Mouse (Mus musculus) MEL (cell line): ENCODE measurements around the gene Cdkl3. TPM values are rescaled to one million over a fixed set of nuclear protein-coding genes. Genes with fewer than 3 reads are reported as not detected.

Source experiments
- DNase-seq: peaks from one replicate; pipeline ENCODE4 v3.0.0; 2011; ENCODE audit warnings: low read depth, low spot score
- H3K27ac ChIP-seq: 2 replicates; pipeline ENCODE4 v1.5.1; 2012; ENCODE audit warnings: low read depth, mild to moderate bottlenecking, control low read depth, low read length, moderate library complexity; ENCODE audit not compliant: control insufficient read depth
- H3K27me3 ChIP-seq, 2 experiments: fragments of 150-350 bp in 1 of 2; sonication (generic) in 1 of 2; 2 replicates each; pipeline ENCODE4 v1.6.1; 2012; ENCODE audit warnings: low read length in 2 of 2, mild to moderate bottlenecking in 2 of 2, improper control_type of control experiment in 1 of 2, moderate library complexity in 1 of 2; ENCODE audit not compliant: insufficient read depth in 2 of 2, control insufficient read depth in 1 of 2
- H3K36me3 ChIP-seq, 2 experiments: 2 replicates each; pipeline ENCODE4 v1.6.1; 2012 to 2014; ENCODE audit warnings: low read length in 2 of 2, improper control_type of control experiment in 1 of 2, inconsistent platforms in 1 of 2, mild to moderate bottlenecking in 1 of 2; ENCODE audit not compliant: insufficient read depth in 2 of 2, control insufficient read depth in 1 of 2
- H3K4me1 ChIP-seq, 2 experiments: fragments of 150-350 bp in 1 of 2; sonication (generic) in 1 of 2; 2 replicates each; pipeline ENCODE4 v1.6.1; 2012; ENCODE audit warnings: low read length in 2 of 2, improper control_type of control experiment in 1 of 2, mild to moderate bottlenecking in 1 of 2; ENCODE audit not compliant: insufficient read depth in 2 of 2, control insufficient read depth in 1 of 2
- H3K4me3 ChIP-seq, 2 experiments: fragments of 150-350 bp in 1 of 2; sonication (generic) in 1 of 2; 2 replicates each; pipeline ENCODE4 v1.5.1; 2012; ENCODE audit warnings: low read depth in 2 of 2, low read length in 2 of 2, mild to moderate bottlenecking in 2 of 2, moderate library complexity in 2 of 2, control low read depth in 1 of 2, improper control_type of control experiment in 1 of 2; ENCODE audit not compliant: control insufficient read depth in 1 of 2, insufficient read depth in 1 of 2
- H3K79me2 ChIP-seq: 2 replicates; pipeline ENCODE4 v1.6.1; 2012; ENCODE audit warnings: mild to moderate bottlenecking, low read length, moderate library complexity; ENCODE audit not compliant: control insufficient read depth, poor library complexity, insufficient read depth
- H3K9ac ChIP-seq: 2 replicates; pipeline ENCODE4 v1.6.1; 2012; ENCODE audit warnings: low read depth, mild to moderate bottlenecking, control low read depth, low read length, moderate library complexity; ENCODE audit not compliant: control insufficient read depth, poor library complexity, severe bottlenecking
- H3K9me3 ChIP-seq: fragments of 150-350 bp; sonication (generic); replicated peaks from 2 replicates; pipeline ENCODE4 v1.6.1; 2012; ENCODE audit warnings: mild to moderate bottlenecking, low read length, improper control_type of control experiment, moderate library complexity; ENCODE audit not compliant: insufficient read depth
- BHLHE40 ChIP-seq: IDR thresholded peaks from 2 replicates; pipeline ENCODE4 v1.6.1; 2012; ENCODE audit warnings: low read depth, mild to moderate bottlenecking, inconsistent platforms, low read length, improper control_type of control experiment, borderline replicate concordance
- CHD1 ChIP-seq: IDR thresholded peaks from 2 replicates; pipeline ENCODE4 v1.6.1; 2012; ENCODE audit warnings: low read depth, mild to moderate bottlenecking, inconsistent platforms, low read length, improper control_type of control experiment
- CHD2 ChIP-seq: IDR thresholded peaks from 2 replicates; pipeline ENCODE4 v1.6.1; 2011; ENCODE audit warnings: low read length, improper control_type of control experiment
- E2F4 ChIP-seq: IDR thresholded peaks from 2 replicates; pipeline ENCODE4 v1.6.1; 2011; ENCODE audit warnings: low read depth, low read length, improper control_type of control experiment, borderline replicate concordance
- ELF1 ChIP-seq: IDR thresholded peaks from 2 replicates; pipeline ENCODE4 v1.6.1; 2014; ENCODE audit warnings: low read depth, mild to moderate bottlenecking, inconsistent platforms, low read length, improper control_type of control experiment, moderate library complexity
- EP300 ChIP-seq, 2 experiments: IDR thresholded peaks; 2 replicates each; pipeline ENCODE4 v1.6.1; 2011; ENCODE audit warnings: improper control_type of control experiment in 2 of 2, low read length in 2 of 2, low read depth in 1 of 2, mild to moderate bottlenecking in 1 of 2
- ETS1 ChIP-seq: IDR thresholded peaks from 2 replicates; pipeline ENCODE4 v1.6.1; 2012; ENCODE audit warnings: low read depth, mild to moderate bottlenecking, inconsistent platforms, low read length, improper control_type of control experiment, moderate library complexity
- GABPA ChIP-seq: IDR thresholded peaks from 2 replicates; pipeline ENCODE4 v1.6.1; 2012; ENCODE audit warnings: low read depth, mild to moderate bottlenecking, inconsistent platforms, low read length, improper control_type of control experiment, moderate library complexity
- GATA1 ChIP-seq: IDR thresholded peaks from 2 replicates; pipeline ENCODE4 v1.6.1; 2011; ENCODE audit warnings: low read depth, low read length, improper control_type of control experiment
- HCFC1 ChIP-seq: IDR thresholded peaks from 2 replicates; pipeline ENCODE4 v1.6.1; 2012; ENCODE audit warnings: low read depth, mild to moderate bottlenecking, inconsistent platforms, low read length, improper control_type of control experiment, moderate library complexity
- JUND ChIP-seq: IDR thresholded peaks from 2 replicates; pipeline ENCODE4 v1.6.1; 2011; ENCODE audit warnings: low read depth, mild to moderate bottlenecking, improper control_type of control experiment, low read length
- KAT2A ChIP-seq: conservative IDR thresholded peaks from 2 replicates; pipeline ENCODE4 v1.6.1; 2012; ENCODE audit warnings: low read depth, low read length, improper control_type of control experiment, inconsistent platforms
- MAFK ChIP-seq: IDR thresholded peaks from 2 replicates; pipeline ENCODE4 v1.6.1; 2011; ENCODE audit warnings: low read depth, mild to moderate bottlenecking, low read length, improper control_type of control experiment, borderline replicate concordance
- MAX ChIP-seq: IDR thresholded peaks from 2 replicates; pipeline ENCODE4 v1.6.1; 2011; ENCODE audit warnings: low read length, improper control_type of control experiment
- MEF2A ChIP-seq: IDR thresholded peaks from 2 replicates; pipeline ENCODE4 v1.6.1; 2014; ENCODE audit warnings: low read depth, mild to moderate bottlenecking, inconsistent platforms, low read length, improper control_type of control experiment; ENCODE audit not compliant: poor library complexity, insufficient replicate concordance, severe bottlenecking; ENCODE audit errors: extremely low read depth
- MXI1 ChIP-seq: IDR thresholded peaks from 2 replicates; pipeline ENCODE4 v1.6.1; 2011; ENCODE audit warnings: mild to moderate bottlenecking, low read depth, low read length, improper control_type of control experiment
- MYB ChIP-seq: IDR thresholded peaks from 2 replicates; pipeline ENCODE4 v1.6.1; 2011; ENCODE audit warnings: mild to moderate bottlenecking, low read depth, low read length, improper control_type of control experiment
- MYC ChIP-seq: IDR thresholded peaks from 2 replicates; pipeline ENCODE4 v1.6.1; 2011; ENCODE audit warnings: low read depth, mild to moderate bottlenecking, low read length, improper control_type of control experiment, moderate library complexity
- NELFE ChIP-seq: IDR thresholded peaks from 2 replicates; pipeline ENCODE4 v1.6.1; 2011; ENCODE audit warnings: low read depth, low read length, improper control_type of control experiment
- NRF1 ChIP-seq: IDR thresholded peaks from 2 replicates; pipeline ENCODE4 v1.6.1; 2014; ENCODE audit warnings: low read depth, mild to moderate bottlenecking, inconsistent platforms, low read length, improper control_type of control experiment, moderate library complexity; ENCODE audit not compliant: poor library complexity, insufficient read depth, severe bottlenecking
- POLR2A ChIP-seq, 2 experiments: IDR thresholded peaks; 2 replicates each; pipeline ENCODE4 v1.6.1; 2011 to 2012; ENCODE audit warnings: low read length in 2 of 2, mild to moderate bottlenecking in 2 of 2, control low read depth in 1 of 2, improper control_type of control experiment in 1 of 2, low read depth in 1 of 2, moderate library complexity in 1 of 2; ENCODE audit not compliant: control insufficient read depth in 1 of 2, insufficient read depth in 1 of 2, poor library complexity in 1 of 2
- POLR2AphosphoS2 ChIP-seq: IDR thresholded peaks from 2 replicates; pipeline ENCODE4 v1.6.1; 2011; ENCODE audit warnings: low read length, improper control_type of control experiment
- POLR2AphosphoS5 ChIP-seq: IDR thresholded peaks from 2 replicates; pipeline ENCODE4 v1.6.1; 2012; ENCODE audit warnings: low read depth, borderline replicate concordance, mild to moderate bottlenecking, inconsistent platforms, low read length, moderate library complexity, mixed read lengths
- RCOR1 ChIP-seq: IDR thresholded peaks from 2 replicates; pipeline ENCODE4 v1.6.1; 2012; ENCODE audit warnings: low read depth, mild to moderate bottlenecking, inconsistent platforms, low read length, improper control_type of control experiment
- SIN3A ChIP-seq: IDR thresholded peaks from 2 replicates; pipeline ENCODE4 v1.6.1; 2012; ENCODE audit warnings: low read length, improper control_type of control experiment, inconsistent platforms
- SMC3 ChIP-seq: IDR thresholded peaks from 2 replicates; pipeline ENCODE4 v1.6.1; 2011; ENCODE audit warnings: low read depth, low read length, improper control_type of control experiment
- TAL1 ChIP-seq: IDR thresholded peaks from 2 replicates; pipeline ENCODE4 v1.6.1; 2012; ENCODE audit warnings: mild to moderate bottlenecking, inconsistent platforms, low read length, moderate library complexity, mixed read lengths
- TBP ChIP-seq: IDR thresholded peaks from 2 replicates; pipeline ENCODE4 v1.8.0; 2011; ENCODE audit warnings: low read depth, low read length, improper control_type of control experiment
- TCF12 ChIP-seq: IDR thresholded peaks from 2 replicates; pipeline ENCODE4 v1.6.1; 2014; ENCODE audit warnings: low read depth, mild to moderate bottlenecking, inconsistent platforms, low read length, improper control_type of control experiment, moderate library complexity
- UBTF ChIP-seq: IDR thresholded peaks from 2 replicates; pipeline ENCODE4 v1.6.1; 2012; ENCODE audit warnings: low read depth, mild to moderate bottlenecking, inconsistent platforms, low read length, improper control_type of control experiment, moderate library complexity, borderline replicate concordance; ENCODE audit not compliant: insufficient read depth
- USF1 ChIP-seq: IDR thresholded peaks from 2 replicates; pipeline ENCODE4 v1.6.1; 2014; ENCODE audit warnings: low read depth, mild to moderate bottlenecking, inconsistent platforms, low read length, improper control_type of control experiment, moderate library complexity
- USF2 ChIP-seq, 2 experiments: IDR thresholded peaks; 2 replicates each; pipeline ENCODE4 v1.6.1; 2011 to 2012; ENCODE audit warnings: improper control_type of control experiment in 2 of 2, low read length in 2 of 2, borderline replicate concordance in 1 of 2, inconsistent platforms in 1 of 2, low read depth in 1 of 2, mild to moderate bottlenecking in 1 of 2; ENCODE audit not compliant: insufficient read depth in 1 of 2
- ZC3H11A ChIP-seq: IDR thresholded peaks from 2 replicates; pipeline ENCODE4 v1.6.1; 2012; ENCODE audit warnings: low read depth, mild to moderate bottlenecking, inconsistent platforms, low read length, improper control_type of control experiment
- ZKSCAN1 ChIP-seq: IDR thresholded peaks from 2 replicates; pipeline ENCODE4 v1.6.1; 2012; ENCODE audit warnings: low read depth, mild to moderate bottlenecking, inconsistent platforms, low read length, improper control_type of control experiment, moderate library complexity
- ZMIZ1 ChIP-seq: IDR thresholded peaks from 2 replicates; pipeline ENCODE4 v1.6.1; 2012; ENCODE audit warnings: low read depth, mild to moderate bottlenecking, inconsistent platforms, low read length, improper control_type of control experiment, moderate library complexity
- ZNF384 ChIP-seq: IDR thresholded peaks from 2 replicates; pipeline ENCODE4 v1.6.1; 2012; ENCODE audit warnings: low read depth, mild to moderate bottlenecking, inconsistent platforms, low read length, improper control_type of control experiment
- polyA plus RNA-seq, 2 experiments: library from polyadenylated mRNA; stranded (reverse) in 1 of 2; unstranded in 1 of 2; fragments of >175 nt in 1 of 2; fragments of >200 nt in 1 of 2; gene quantifications; 2 replicates each; pipeline versions ENCODE4 v1.2.1 to v1.2.4; 2012; ENCODE audit warnings: low replicate concordance in 2 of 2, low read depth in 1 of 2; ENCODE audit not compliant: insufficient read length in 2 of 2, insufficient read depth in 1 of 2, missing spikeins in 1 of 2
- total RNA-seq: library from RNA; depleted of rRNA; stranded (reverse); fragments of 300-350 nt; gene quantifications from 2 replicates; pipeline ENCODE4 v1.2.3, GENCODE M21; 2012

Gene Cdkl3
- total and polyA plus RNA-seq, 3 experiments = 3.7 to 4.9 TPM; not detected in 1

GRCm38 (mm10) chr11:52000290-52000962 lies 3.6 kb upstream of the Cdkl3 start, which contains the start of gene Ube2b:
Gene Ube2b (minus strand): TSS chr11:52000762.
- H3K79me2 ChIP-seq = peaks cover 24% of the 10 kb centered on the region
- H3K4me1 ChIP-seq = peaks cover 2 to 10% of the 10 kb centered on the region in 2 experiments; a peak in 3 of 4 replicates
- no peaks in the 10 kb centered on the region for H3K9me3 ChIP-seq
- H3K9ac ChIP-seq = peak within 1 kb of the TSS; percentile 84
- H3K36me3 ChIP-seq = peaks cover 3 to 29% of the 10 kb centered on the region in 2 experiments
- DNase-seq = peak; percentile 100
- peak within 1 kb of the TSS; percentile 84 to 93 for H3K4me3 ChIP-seq
- H3K27me3 ChIP-seq = no peaks in the 10 kb centered on the region
- H3K27ac ChIP-seq = peak within 1 kb of the TSS; percentile 37
- TF ChIP-seq ZMIZ1 (peak; percentile 75), POLR2A (IDR thresholded peaks at IDR 0.05; ENCODE audit: control insufficient read depth in 1 of 2, insufficient read depth in 1 of 2, low read depth in 1 of 2, low read length in 2 of 2, poor library complexity in 1 of 2) (peak; percentile 70 to 76), MYC (peak; percentile 93), RCOR1 (peak; percentile 50), MEF2A (no peak), KAT2A (no peak; the same call in 1 of the 2 replicates), MAX (peak; percentile 100), ZC3H11A (no peak), TCF12 (peak; percentile 76), BHLHE40 (peak; percentile 95), JUND (no peak), ZKSCAN1 (no peak; the same call in 1 of the 2 replicates), UBTF (no peak), MAFK (no peak), E2F4 (no peak), NELFE (peak; percentile 74), HCFC1 (peak; percentile 78), EP300 (IDR thresholded peaks at IDR 0.05; ENCODE audit: low read depth in 1 of 2, low read length in 2 of 2) (no peak; a peak in 1 of 4 replicates), POLR2AphosphoS2 (peak; percentile 20; the same call in 1 of the 2 replicates), SIN3A (peak; percentile 99), CHD1 (peak; percentile 99), ELF1 (peak; percentile 64), CHD2 (no peak), POLR2AphosphoS5 (no peak), USF1 (peak; percentile 98), GABPA (no peak), SMC3 (no peak), GATA1 (no peak), MXI1 (peak; percentile 95), MYB (no peak), ZNF384 (peak; percentile 42), NRF1 (peak; percentile 46; the same call in 1 of the 2 replicates), TBP (peak; percentile 32), USF2 (IDR thresholded peaks at IDR 0.05; ENCODE audit: borderline replicate concordance in 1 of 2, insufficient read depth in 1 of 2, low read depth in 1 of 2, low read length in 2 of 2) (peak; percentile 99 to 100), TAL1 (no peak), ETS1 (peak; percentile 90)
